Mouse (Mus musculus): ENCODE measurements at regions not wholly inside any gene's neighbourhood (a gene's known extent, or its start where the extent isn't known, plus 50 kb on each side); places are given as distances from the start of the nearest gene placed in this dataset.

GRCm38 (mm10) chrX:19201383-19201782 lies 279.7 kb downstream of the Tex13c3 start:
- no peak for DNase-seq (ENCODE audit: low spot score in 2 of 2)

DNA sequence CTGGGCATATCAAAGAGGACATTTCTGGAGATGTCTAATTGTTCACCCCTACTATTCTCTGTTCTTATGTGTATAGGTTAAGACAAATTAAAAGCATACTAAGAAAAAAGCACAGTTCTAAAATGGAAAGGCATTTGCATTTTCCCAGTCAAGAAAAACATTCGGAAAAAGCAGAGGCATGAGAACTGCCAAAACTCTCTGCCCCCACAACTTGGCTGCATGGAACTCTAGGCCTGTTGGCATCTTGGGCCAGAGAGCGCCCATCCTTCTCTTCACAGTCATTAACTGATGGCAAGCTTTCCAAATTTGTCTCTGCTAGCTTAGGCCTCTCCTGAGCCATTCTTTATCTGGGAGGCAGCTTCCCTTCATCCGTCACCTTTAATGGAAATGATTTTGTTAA lies 281.6 kb downstream of the Tex13c3 start:
- no peak for DNase-seq (ENCODE audit: low spot score in 2 of 2)

- DNase-seq (ENCODE audit: low spot score in 2 of 2): no peak
These were observed 312.1 kb downstream of the Tex13c3 start for GRCm38 (mm10) chrX:19168983-19169382.

DNA sequence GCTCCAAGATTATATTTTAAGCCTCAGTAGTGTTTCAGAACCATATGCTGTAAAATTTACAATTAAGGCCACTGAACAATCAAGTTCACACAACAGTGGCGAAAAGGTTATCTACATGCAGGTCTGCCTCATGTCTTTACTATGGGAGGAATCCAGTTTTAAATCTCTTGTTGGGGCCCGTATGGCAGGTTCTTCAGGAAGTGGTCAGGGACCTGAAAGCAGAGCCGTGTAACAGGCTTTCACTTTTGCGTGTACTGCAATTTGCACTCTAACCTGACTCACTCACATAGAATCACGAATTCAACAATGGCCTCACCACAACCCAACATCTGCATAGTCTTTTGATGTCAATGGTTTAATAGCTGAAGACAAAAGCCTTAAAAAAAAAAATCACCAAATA lies 312.6 kb downstream of the Tex13c3 start:
- DNase-seq (ENCODE audit: low spot score in 2 of 2): no peak

DNA sequence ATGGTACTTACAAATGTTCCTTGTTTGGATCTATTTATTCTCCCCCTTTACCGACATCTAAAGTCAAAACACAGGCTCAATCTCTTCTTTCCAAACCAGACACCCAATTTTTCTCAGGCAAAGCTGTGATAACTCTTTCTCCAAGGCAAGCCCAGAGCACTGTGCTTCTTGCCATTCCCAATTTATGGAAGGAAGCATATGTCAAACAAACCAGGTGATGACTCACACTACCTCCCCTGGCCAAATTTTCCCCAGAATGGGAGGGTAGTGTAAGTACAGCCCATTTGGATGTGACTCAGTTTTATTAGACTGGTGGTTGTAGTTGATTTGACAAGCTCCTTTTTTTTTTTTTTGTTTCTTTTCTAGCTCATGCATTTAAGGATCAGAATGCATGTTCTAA lies 313.0 kb downstream of the Tex13c3 start:
- DNase-seq (ENCODE audit: low spot score in 2 of 2): no peak

GRCm38 (mm10) chrX:19167121-19167853 lies 313.8 kb downstream of the Tex13c3 start:
- DNase-seq (ENCODE audit: low spot score in 2 of 2): peak in 1 of 2 experiments; percentile 10

GRCm38 (mm10) chrX:19165891-19166644 lies 315.1 kb downstream of the Tex13c3 start:
- no peak for DNase-seq (ENCODE audit: low spot score in 2 of 2)

DNA sequence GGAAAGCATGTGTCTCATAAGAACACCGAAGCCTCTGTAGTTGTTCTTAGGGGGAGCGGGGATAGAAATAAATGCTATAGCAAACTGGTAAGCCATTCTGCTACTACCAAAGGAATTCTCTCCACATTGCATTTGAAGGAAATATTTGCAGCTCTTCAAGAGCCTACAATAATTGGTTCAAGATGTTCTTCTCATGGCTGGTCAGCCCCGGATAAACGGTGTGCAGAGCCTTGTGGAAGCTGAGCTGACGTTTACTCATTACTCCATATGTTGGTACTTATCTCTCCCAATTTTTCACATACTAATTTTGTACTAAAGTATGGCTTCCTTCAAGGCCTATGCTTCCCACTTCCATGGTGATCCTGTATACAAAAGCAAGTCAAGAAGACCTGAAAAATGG lies 317.0 kb downstream of the Tex13c3 start:
- DNase-seq (ENCODE audit: low spot score in 2 of 2): no peak

DNA sequence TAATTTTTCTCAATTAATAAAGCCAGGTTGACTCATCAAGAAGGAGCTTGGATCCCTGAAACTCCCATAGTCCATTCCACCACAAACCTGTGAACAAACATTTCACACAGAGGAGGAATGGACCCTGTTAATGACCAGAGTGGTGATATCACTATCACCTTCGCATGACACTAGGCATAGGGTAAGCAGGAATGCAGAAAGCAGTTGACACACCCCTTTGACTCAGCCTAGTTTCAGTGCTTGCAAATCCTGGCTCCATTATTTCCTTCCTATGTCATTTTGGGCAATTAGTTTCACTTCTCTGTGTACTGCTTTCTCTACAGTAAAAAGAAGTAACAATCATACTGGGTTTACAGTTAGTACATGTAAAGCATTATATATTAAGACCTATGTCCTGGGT lies 318.2 kb downstream of the Tex13c3 start:
- no peak for DNase-seq (ENCODE audit: low spot score in 2 of 2)

- no peak for DNase-seq (ENCODE audit: low spot score in 2 of 2)
These were observed 318.8 kb downstream of the Tex13c3 start for GRCm38 (mm10) chrX:19162351-19162750.

DNA sequence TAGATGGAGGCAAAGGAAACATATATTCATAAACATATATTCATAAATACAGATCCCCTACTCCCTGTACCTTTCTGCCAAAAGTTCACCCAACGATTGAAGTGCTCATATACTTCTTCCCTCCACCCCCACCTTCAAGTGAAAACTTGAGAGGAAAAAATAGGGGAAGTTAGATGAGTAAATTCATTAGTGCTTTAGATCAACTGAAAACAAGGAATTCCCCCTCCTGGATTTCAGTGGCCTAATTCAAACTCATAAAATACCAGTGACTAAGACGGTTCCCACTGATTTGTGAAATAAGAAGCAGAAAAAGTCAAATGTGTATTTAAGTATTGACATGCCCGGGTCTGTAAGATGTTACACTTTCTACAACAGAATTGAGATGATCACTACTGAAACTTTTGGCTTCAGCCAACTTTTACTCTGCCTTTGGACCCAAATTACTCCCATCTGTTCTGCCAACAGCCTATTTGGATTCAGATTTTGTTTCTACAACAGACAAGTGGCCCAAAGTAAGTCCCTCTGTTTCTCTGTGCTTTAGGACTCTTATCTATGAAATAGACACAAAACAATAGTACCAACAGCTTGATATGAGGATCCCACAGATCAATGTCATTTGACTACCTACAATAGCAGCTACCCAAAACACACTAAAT lies 320.7 kb downstream of the Tex13c3 start:
- no peak for DNase-seq (ENCODE audit: low spot score in 2 of 2)

GRCm38 (mm10) chrX:19157464-19158203 lies 323.5 kb downstream of the Tex13c3 start:
- no peak for DNase-seq (ENCODE audit: low spot score in 2 of 2)

DNA sequence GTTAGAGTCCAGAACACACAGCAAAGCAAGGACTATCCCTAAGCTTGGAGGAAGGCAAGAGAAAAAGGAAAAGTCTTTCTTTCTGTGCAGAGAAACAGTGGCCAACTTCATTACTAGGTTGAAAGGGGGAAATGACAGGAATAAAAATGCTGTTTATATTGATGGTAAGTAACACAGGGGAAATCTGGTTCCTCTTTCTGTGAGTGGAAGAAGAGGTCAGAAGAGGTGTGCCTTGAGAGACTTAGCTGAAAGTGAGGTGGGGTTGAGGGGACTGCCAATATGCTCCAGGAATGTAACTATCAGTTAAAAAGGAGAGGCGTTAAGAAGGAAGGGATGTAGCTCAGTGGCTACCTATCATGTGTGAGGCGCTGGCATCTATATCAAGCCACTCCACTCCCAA lies 327.5 kb downstream of the Tex13c3 start:
- DNase-seq (ENCODE audit: low spot score in 2 of 2): no peak

DNA sequence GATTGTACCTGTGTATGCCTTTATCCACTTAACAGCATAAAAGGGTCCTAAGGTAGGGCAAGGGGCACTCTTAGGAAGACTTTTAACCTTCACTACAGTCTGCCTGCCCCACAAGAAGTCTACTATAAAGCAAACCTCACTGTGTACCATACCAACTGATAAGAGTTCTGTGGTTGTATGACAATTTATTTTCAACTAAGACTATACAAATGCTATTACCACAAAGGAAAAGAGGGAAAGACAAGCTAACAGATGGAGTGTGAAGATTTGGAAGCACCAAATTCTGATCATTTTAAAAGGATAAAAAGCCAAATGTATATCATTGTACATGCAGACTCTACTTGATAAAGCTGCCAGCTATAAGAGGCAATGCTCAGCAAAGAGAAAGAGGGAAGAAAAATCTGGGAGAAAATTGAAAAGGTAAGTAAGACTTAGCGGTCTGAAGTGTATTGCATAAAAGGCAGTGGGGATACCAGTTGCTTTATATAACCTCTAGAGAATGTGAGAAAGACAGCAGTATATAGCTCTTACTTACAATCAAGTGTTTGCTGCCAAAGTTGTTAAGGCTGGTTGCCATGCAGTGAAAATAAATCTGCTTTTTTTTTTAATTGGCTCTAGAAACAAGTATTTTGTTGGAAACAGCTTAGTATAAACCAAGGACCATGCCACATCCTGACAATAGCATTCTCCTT lies 328.8 kb downstream of the Tex13c3 start:
- DNase-seq (ENCODE audit: low spot score in 2 of 2): no peak

GRCm38 (mm10) chrX:19150606-19151005 lies 330.5 kb downstream of the Tex13c3 start:
- DNase-seq (ENCODE audit: low spot score in 2 of 2): no peak

DNA sequence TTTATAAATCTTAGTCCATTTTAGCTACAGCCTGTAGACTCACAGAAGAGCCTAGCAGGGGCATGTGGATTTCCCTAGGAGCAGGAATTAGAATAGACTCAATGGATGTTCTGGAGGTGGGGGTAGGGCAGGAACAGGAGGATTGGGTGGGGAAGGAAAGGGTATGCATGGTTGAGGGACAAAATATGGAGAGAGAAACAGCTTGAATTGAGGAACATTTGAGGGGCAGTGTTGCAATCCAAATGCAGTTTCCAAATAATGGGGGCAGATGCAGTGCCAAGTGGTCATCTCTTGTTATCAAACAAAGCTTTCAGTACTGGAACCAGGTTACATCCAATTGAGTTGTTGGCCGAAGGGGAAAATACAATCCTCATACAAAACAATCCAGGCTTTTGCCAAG lies 332.4 kb downstream of the Tex13c3 start:
- no peak for DNase-seq (ENCODE audit: low spot score in 2 of 2)

DNA sequence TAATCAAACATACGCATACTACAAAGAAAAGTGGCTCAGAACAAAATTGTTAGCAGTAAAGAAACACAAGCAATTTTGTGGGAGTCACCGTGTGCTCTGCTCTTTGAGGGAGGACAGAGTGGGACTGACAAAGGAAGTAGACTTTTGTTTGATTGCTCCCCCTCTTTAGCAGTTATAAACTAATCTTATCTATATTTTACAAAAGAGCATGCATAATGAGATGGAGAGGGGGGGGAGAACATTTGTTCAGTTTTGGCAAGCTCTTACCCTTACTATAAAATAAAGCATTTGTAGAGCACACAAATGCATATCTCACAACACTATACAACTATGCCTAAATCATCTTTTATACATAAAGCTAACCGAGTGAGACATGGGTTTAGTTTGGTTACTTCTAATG lies 332.9 kb downstream of the Tex13c3 start:
- no peak for DNase-seq (ENCODE audit: low spot score in 2 of 2)

- no peak for DNase-seq (ENCODE audit: low spot score in 2 of 2)
These were observed 368.4 kb downstream of the Tex13c3 start for GRCm38 (mm10) chrX:19112753-19113152.

DNA sequence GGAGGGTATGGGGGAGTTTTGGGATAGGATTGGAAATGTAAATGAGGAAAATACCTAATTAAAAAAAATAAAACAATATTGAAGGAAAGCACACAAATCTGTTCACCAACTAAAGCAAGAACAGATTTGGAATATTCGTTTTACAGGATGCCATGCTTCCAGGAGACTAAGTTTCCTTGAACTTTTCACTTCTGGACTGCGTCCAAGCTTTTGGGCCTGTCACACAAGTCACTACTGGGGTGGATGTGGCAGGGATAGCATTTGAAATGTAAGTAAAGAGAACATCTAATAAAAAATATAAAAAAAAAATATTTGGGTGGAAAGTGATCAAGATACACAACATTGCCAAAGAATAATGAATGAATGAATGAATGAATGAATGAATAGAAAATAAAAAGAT lies 378.2 kb downstream of the Tex13c3 start:
- no peak for DNase-seq (ENCODE audit: low spot score in 2 of 2)

GRCm38 (mm10) chrX:19095960-19096359 lies 385.2 kb downstream of the Tex13c3 start:
- DNase-seq (ENCODE audit: low spot score in 2 of 2): no peak

- DNase-seq (ENCODE audit: low spot score in 2 of 2): no peak
These were observed 396.7 kb downstream of the Tex13c3 start for GRCm38 (mm10) chrX:19084435-19084834.

Data from layer of hippocampus, adult 8-10 months (tissue).